In the genomic region with DNA sequence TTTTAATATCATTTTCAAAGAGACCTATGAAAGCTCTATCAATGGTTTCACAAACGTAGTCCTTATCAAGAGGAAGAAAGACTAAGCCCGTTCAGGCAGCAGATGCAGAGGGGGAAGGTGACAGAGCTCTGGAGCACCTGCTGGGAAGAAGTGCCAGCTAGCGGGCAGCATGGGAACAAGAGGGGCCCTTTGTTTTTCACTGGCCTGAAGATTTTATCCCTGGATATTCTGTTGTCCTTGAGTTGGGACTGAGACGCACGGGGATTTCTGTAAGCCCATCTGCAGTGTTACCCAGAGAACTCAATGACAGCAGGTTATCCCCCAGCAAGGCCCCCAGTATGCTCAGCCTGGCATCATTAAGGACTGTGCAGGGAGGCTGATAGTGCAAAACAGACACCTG, we compare ENCODE assay signal across 14 mouse cellular contexts.
"Had no signal": no experiment of that assay in that cellular context is flagged by ENCODE, and none has a peak within 500 bp of the region (broad histone marks: within the 10 kb centered on the region; RNA-seq: fewer than 3 reads in every experiment).

No protein-coding gene starts in this region.

- H3K4me1 ChIP-seq: liver, embryonic 13.5 days; neural tube, embryonic 12.5 days; neural tube, embryonic 15.5 days had no signal

- DNase-seq: kidney, adult 2 months; kidney, postnatal 25 days; liver, embryonic 13.5 days; lung, adult 2 months; lung, postnatal 14 days; lung, postnatal 4 days; thymus, adult 2 months; thymus, postnatal 14 days had no signal

- H3K36me3 ChIP-seq: liver, embryonic 13.5 days; midbrain, embryonic 12.5 days; midbrain, embryonic 15.5 days; neural tube, embryonic 12.5 days; neural tube, embryonic 15.5 days had no signal

- H3K27me3 ChIP-seq: liver, embryonic 13.5 days; midbrain, embryonic 15.5 days; neural tube, embryonic 12.5 days; neural tube, embryonic 15.5 days had no signal

- H3K4me3 ChIP-seq: liver, embryonic 13.5 days; midbrain, embryonic 12.5 days; midbrain, embryonic 15.5 days; neural tube, embryonic 12.5 days; neural tube, embryonic 15.5 days had no signal

- H3K27ac ChIP-seq: kidney, postnatal 0 days; liver, embryonic 13.5 days; midbrain, embryonic 12.5 days; midbrain, embryonic 15.5 days; neural tube, embryonic 12.5 days; neural tube, embryonic 15.5 days; stomach, postnatal 0 days had no signal

- H3K9me3 ChIP-seq: liver, embryonic 13.5 days; midbrain, embryonic 12.5 days; midbrain, embryonic 15.5 days; neural tube, embryonic 12.5 days; neural tube, embryonic 15.5 days had no signal

- ATAC-seq: midbrain, embryonic 15.5 days had no signal
